Mouse (Mus musculus) kidney, postnatal 14 days (tissue): ENCODE results near the gene Spen.
"Not testable (repeated sequence)": the region's sequence is repeated elsewhere in the genome, so short reads cannot be mapped to it uniquely, and the experiment has no call there.

Experiments
- DNase-seq: peaks from one replicate; pipeline ENCODE4 v3.0.0; 2022; ENCODE audit warnings: mixed read lengths

The Spen gene

GRCm38 (mm10) chr4:141559131-141559897 lies 20.9 kb upstream of the Spen start:
- peak; percentile 88 for DNase-seq

GRCm38 (mm10) chr4:141558658-141559057 lies 20.3 kb upstream of the Spen start:
- no peak for DNase-seq

- DNase-seq, result not testable (repeated sequence)
These were observed 17.8 kb upstream of the Spen start for GRCm38 (mm10) chr4:141556163-141556562.

- not testable (repeated sequence) for DNase-seq
These were observed 16.0 kb upstream of the Spen start for GRCm38 (mm10) chr4:141554255-141554865.

- DNase-seq, result no peak
These were observed 14.1 kb upstream of the Spen start for GRCm38 (mm10) chr4:141552484-141552883.

GRCm38 (mm10) chr4:141547299-141547698 lies 8.9 kb upstream of the Spen start:
- no peak for DNase-seq

- DNase-seq, result peak; percentile 92
These were observed 8.2 kb upstream of the Spen start for GRCm38 (mm10) chr4:141546334-141547200.

GRCm38 (mm10) chr4:141545743-141546333 lies 7.4 kb upstream of the Spen start:
- peak; percentile 100 for DNase-seq

- peak; percentile 91 for DNase-seq
These were observed 6.8 kb upstream of the Spen start for GRCm38 (mm10) chr4:141545071-141545742.

- no peak for DNase-seq
These were observed 6.1 kb upstream of the Spen start for GRCm38 (mm10) chr4:141544536-141544935.

- no peak for DNase-seq
These were observed 5.2 kb upstream of the Spen start for GRCm38 (mm10) chr4:141543593-141543992.

- DNase-seq, result peak; percentile 68
These were observed 3.5 kb upstream of the Spen start for GRCm38 (mm10) chr4:141541851-141542250.

- DNase-seq, result no peak
These were observed 2.4 kb upstream of the Spen start for GRCm38 (mm10) chr4:141540844-141541243.

GRCm38 (mm10) chr4:141539213-141539767 lies 893 bp upstream of the Spen start:
- DNase-seq, result no peak

- peak; percentile 65 for DNase-seq
These were observed 540 bp downstream of the Spen start for GRCm38 (mm10) chr4:141537706-141538407.

- DNase-seq, result no peak
These were observed 1.2 kb downstream of the Spen start for GRCm38 (mm10) chr4:141537226-141537610.

GRCm38 (mm10) chr4:141536291-141537225 lies 1.8 kb downstream of the Spen start:
- peak; percentile 68 for DNase-seq

- peak; percentile 72 for DNase-seq
These were observed 3.3 kb downstream of the Spen start for GRCm38 (mm10) chr4:141534947-141535680.

- DNase-seq, result no peak
These were observed 7.4 kb downstream of the Spen start for GRCm38 (mm10) chr4:141530979-141531378.

GRCm38 (mm10) chr4:141528938-141529337 lies 9.5 kb downstream of the Spen start:
- DNase-seq, result no peak
